Mouse (Mus musculus): ENCODE measurements at regions not wholly inside any gene's neighbourhood (a gene's known extent, or its start where the extent isn't known, plus 50 kb on each side); places are given as distances from the start of the nearest gene placed in this dataset.

GRCm38 (mm10) chr4:22973585-22974116, 485.5 kb upstream of the Pou3f2 start:
- Histone ChIP-seq H3K4me3 (ENCODE audit: low read depth, low read length) (no peak overlapping the region), H3K4me2 (ENCODE audit: low read depth) (no peak overlapping the region), H3K27ac (ENCODE audit: low read depth, low read length) (no peak overlapping the region), H3K27me3 (ENCODE audit: control insufficient read depth, insufficient read depth, low read length) (no peaks in the 10 kb centered on the region), H3K4me1 (ENCODE audit: control insufficient read depth, insufficient read depth, low read length) (peaks cover 3% of the 10 kb centered on the region; the same call in 1 of the 2 replicates), H3K36me3 (ENCODE audit: control insufficient read depth, insufficient read depth, low read length) (no peaks in the 10 kb centered on the region), H3K9me3 (ENCODE audit: control insufficient read depth, low read length) (no peaks in the 10 kb centered on the region), H3K9ac (ENCODE audit: low read length) (no peak overlapping the region)
- WGBS: 73% methylated on average over 4 of the region's 4 CpGs
- no peak for ATAC-seq (ENCODE audit: insufficient read depth, low FRiP score, low TSS enrichment)
- no peak for DNase-seq (ENCODE audit: low spot score)

DNA sequence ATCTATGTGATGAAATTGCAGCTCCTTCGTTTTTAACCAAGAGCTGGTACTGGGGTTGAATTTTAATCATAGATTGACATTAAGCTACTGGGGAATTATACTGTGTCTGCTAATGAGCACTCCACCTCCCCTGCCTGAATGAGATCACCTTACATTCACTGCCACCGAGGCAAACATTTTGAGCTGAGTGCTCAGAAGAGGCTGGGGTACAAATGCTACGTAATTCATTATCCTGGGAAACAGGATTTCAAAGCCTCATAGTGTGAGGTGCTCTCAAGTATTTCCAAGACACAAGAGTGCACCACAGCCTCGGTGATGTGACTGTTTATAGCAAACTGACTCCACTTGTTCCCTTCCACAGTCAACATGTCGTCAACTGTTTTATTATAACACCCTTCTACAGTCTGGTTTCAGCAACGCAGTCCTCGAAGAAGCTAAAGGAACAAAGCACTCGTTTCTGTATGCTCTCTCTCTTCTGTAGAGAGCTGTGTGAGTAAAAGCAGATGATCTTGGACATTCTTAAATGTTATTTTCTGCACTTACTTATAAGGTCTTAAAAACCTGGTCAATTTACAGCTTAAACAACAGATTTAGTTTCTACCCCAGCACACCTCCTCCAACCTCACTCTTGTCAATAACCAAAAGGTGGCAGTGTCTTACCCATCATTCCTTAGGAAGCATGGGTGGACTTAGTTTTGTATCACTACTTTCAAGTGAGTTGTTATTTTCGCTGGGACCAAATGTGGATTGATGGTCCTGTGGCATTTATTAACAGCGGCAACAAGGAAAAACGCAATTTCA, 484.8 kb upstream of the Pou3f2 start:
- WGBS: 54% methylated on average over 11 of the region's 11 CpGs
- H3K36me3 ChIP-seq (ENCODE audit: control insufficient read depth, insufficient read depth, low read length): no peaks in the 10 kb centered on the region
- no peak overlapping the region for H3K27ac ChIP-seq (ENCODE audit: low read depth, low read length)
- H3K9ac ChIP-seq (ENCODE audit: low read length): no peak overlapping the region
- DNase-seq (ENCODE audit: low spot score) (no peak), ATAC-seq (ENCODE audit: insufficient read depth, low FRiP score, low TSS enrichment) (no peak)
- H3K4me1 ChIP-seq (ENCODE audit: control insufficient read depth, insufficient read depth, low read length): peaks cover 3% of the 10 kb centered on the region; the same call in 1 of the 2 replicates
- no peaks in the 10 kb centered on the region for H3K9me3 ChIP-seq (ENCODE audit: control insufficient read depth, low read length)
- H3K4me3 ChIP-seq (ENCODE audit: low read depth, low read length): no peak overlapping the region
- no peak overlapping the region for H3K4me2 ChIP-seq (ENCODE audit: low read depth)
- no peaks in the 10 kb centered on the region for H3K27me3 ChIP-seq (ENCODE audit: control insufficient read depth, insufficient read depth, low read length)

DNA sequence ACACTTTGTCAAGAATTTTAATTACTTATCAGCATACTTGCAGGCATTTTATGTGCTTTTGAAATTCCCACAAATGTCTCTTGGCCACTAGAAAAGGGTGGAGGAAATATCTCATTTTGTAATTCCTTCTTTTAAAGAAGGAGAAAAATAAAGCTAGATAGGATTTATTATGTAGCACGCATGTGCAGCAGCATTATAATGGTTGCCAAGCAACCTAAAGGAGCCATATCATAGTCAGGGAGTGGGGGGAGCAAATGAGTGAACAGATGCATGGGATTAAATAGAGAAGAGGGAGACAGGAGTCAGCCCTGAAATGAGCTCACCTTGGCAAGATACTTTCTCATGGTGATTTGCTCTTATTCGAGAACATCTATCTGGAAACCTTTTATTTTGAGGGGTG, 483.0 kb upstream of the Pou3f2 start:
- 38% methylated on average over 2 of the region's 2 CpGs for WGBS
- DNase-seq (ENCODE audit: low spot score): no peak

GRCm38 (mm10) chr4:22970495-22970894, 482.3 kb upstream of the Pou3f2 start:
- WGBS: 6% methylated on average over 5 of the region's 5 CpGs
- Histone ChIP-seq H3K9ac (ENCODE audit: low read length) (no peak overlapping the region), H3K36me3 (ENCODE audit: control insufficient read depth, insufficient read depth, low read length) (no peaks in the 10 kb centered on the region), H3K4me1 (ENCODE audit: control insufficient read depth, insufficient read depth, low read length) (peaks cover 3% of the 10 kb centered on the region; the same call in 1 of the 2 replicates), H3K9me3 (ENCODE audit: control insufficient read depth, low read length) (no peaks in the 10 kb centered on the region), H3K27ac (ENCODE audit: low read depth, low read length) (no peak overlapping the region), H3K4me2 (ENCODE audit: low read depth) (no peak overlapping the region), H3K27me3 (ENCODE audit: control insufficient read depth, insufficient read depth, low read length) (no peaks in the 10 kb centered on the region), H3K4me3 (ENCODE audit: low read depth, low read length) (no peak overlapping the region)
- ATAC-seq (ENCODE audit: insufficient read depth, low FRiP score, low TSS enrichment) (peak; percentile 85), DNase-seq (ENCODE audit: low spot score) (peak; percentile 24)

More for the DNA sequence above, 483.0 kb upstream of the Pou3f2 start:
- Histone ChIP-seq H3K9me3 (ENCODE audit: control insufficient read depth, low read length) (no peaks in the 10 kb centered on the region), H3K27me3 (ENCODE audit: control insufficient read depth, insufficient read depth, low read length) (no peaks in the 10 kb centered on the region), H3K4me3 (ENCODE audit: low read depth, low read length) (no peak overlapping the region), H3K9ac (ENCODE audit: low read length) (no peak overlapping the region), H3K36me3 (ENCODE audit: control insufficient read depth, insufficient read depth, low read length) (no peaks in the 10 kb centered on the region), H3K27ac (ENCODE audit: low read depth, low read length) (no peak overlapping the region), H3K4me1 (ENCODE audit: control insufficient read depth, insufficient read depth, low read length) (peaks cover 3% of the 10 kb centered on the region; the same call in 1 of the 2 replicates), H3K4me2 (ENCODE audit: low read depth) (no peak overlapping the region)
- peak; percentile 61; the same call in 1 of the 2 replicates for ATAC-seq (ENCODE audit: insufficient read depth, low FRiP score, low TSS enrichment)

DNA sequence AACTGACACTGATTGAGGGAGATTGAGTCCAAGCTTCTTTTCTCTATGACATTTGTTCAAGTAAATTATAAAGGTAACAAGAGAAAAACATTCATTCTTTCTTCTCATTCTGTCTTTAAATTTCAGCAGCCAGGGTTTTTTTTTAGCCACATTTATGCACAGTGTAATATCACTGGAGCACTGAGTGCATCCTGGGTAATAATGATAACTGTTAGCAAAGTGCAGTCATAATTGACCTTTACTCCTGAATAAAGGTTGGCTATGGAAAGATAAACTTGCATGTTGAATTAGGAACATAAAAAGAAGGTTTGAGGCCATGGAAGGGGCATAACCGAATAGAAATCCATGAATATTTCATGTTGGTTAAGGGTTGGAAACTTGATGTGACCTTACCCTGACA, 461.3 kb upstream of the Pou3f2 start:
- H3K36me3 ChIP-seq (ENCODE audit: control insufficient read depth, insufficient read depth, low read length): no peaks in the 10 kb centered on the region
- ATAC-seq (ENCODE audit: insufficient read depth, low FRiP score, low TSS enrichment) (no peak), DNase-seq (ENCODE audit: low spot score) (no peak)
- no peaks in the 10 kb centered on the region for H3K9me3 ChIP-seq (ENCODE audit: control insufficient read depth, low read length)
- H3K4me3 ChIP-seq (ENCODE audit: low read depth, low read length): no peak overlapping the region
- no peak overlapping the region for H3K4me2 ChIP-seq (ENCODE audit: low read depth)
- H3K9ac ChIP-seq (ENCODE audit: low read length): no peak overlapping the region
- peaks cover 7% of the 10 kb centered on the region; the same call in 1 of the 2 replicates for H3K4me1 ChIP-seq (ENCODE audit: control insufficient read depth, insufficient read depth, low read length)
- H3K27ac ChIP-seq (ENCODE audit: low read depth, low read length): no peak overlapping the region
- WGBS: 75% methylated on average over 1 of the region's 1 CpGs
- no peaks in the 10 kb centered on the region for H3K27me3 ChIP-seq (ENCODE audit: control insufficient read depth, insufficient read depth, low read length)

DNA sequence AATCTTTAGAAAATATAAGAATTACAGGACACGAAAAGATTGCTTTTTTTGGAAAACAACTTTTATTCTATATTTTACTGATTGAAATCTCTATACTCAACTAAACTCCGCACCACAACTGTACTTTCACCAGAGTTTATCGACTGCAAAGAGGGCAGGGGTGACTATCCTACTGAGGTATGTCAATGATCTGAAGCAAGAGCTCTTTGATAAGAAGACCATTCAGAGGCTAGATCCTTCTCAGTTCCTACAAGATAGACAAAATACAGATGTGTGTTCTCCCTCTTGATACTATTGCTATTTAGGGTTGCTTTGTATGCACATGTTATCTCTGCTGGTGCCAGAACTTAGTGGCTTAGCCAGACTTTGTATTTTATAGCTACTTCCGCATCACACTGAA, 460.7 kb upstream of the Pou3f2 start:
- peaks cover 7% of the 10 kb centered on the region; the same call in 1 of the 2 replicates for H3K4me1 ChIP-seq (ENCODE audit: control insufficient read depth, insufficient read depth, low read length)
- H3K9ac ChIP-seq (ENCODE audit: low read length): no peak overlapping the region
- no peak overlapping the region for H3K4me2 ChIP-seq (ENCODE audit: low read depth)
- WGBS: 95% methylated on average over 4 of the region's 4 CpGs
- H3K27me3 ChIP-seq (ENCODE audit: control insufficient read depth, insufficient read depth, low read length): no peaks in the 10 kb centered on the region
- H3K9me3 ChIP-seq (ENCODE audit: control insufficient read depth, low read length): no peaks in the 10 kb centered on the region
- ATAC-seq (ENCODE audit: insufficient read depth, low FRiP score, low TSS enrichment) (no peak), DNase-seq (ENCODE audit: low spot score) (no peak)
- no peak overlapping the region for H3K27ac ChIP-seq (ENCODE audit: low read depth, low read length)
- no peak overlapping the region for H3K4me3 ChIP-seq (ENCODE audit: low read depth, low read length)
- H3K36me3 ChIP-seq (ENCODE audit: control insufficient read depth, insufficient read depth, low read length): no peaks in the 10 kb centered on the region

GRCm38 (mm10) chr4:22946788-22947406, 458.7 kb upstream of the Pou3f2 start:
- WGBS: 34% methylated on average over 7 of the region's 7 CpGs
- Histone ChIP-seq H3K4me3 (ENCODE audit: low read depth, low read length) (no peak overlapping the region), H3K36me3 (ENCODE audit: control insufficient read depth, insufficient read depth, low read length) (no peaks in the 10 kb centered on the region), H3K9ac (ENCODE audit: low read length) (no peak overlapping the region), H3K4me1 (ENCODE audit: control insufficient read depth, insufficient read depth, low read length) (peaks cover 7% of the 10 kb centered on the region; the same call in 1 of the 2 replicates), H3K9me3 (ENCODE audit: control insufficient read depth, low read length) (no peaks in the 10 kb centered on the region), H3K4me2 (ENCODE audit: low read depth) (no peak overlapping the region; the same call in 1 of the 2 replicates), H3K27ac (ENCODE audit: low read depth, low read length) (0 out of 2 replicates have a peak overlapping the region, but pooled peaks have one; percentile 20), H3K27me3 (ENCODE audit: control insufficient read depth, insufficient read depth, low read length) (no peaks in the 10 kb centered on the region)
- DNase-seq (ENCODE audit: low spot score) (peak; percentile 60), ATAC-seq (ENCODE audit: insufficient read depth, low FRiP score, low TSS enrichment) (peak; percentile 81)

DNA sequence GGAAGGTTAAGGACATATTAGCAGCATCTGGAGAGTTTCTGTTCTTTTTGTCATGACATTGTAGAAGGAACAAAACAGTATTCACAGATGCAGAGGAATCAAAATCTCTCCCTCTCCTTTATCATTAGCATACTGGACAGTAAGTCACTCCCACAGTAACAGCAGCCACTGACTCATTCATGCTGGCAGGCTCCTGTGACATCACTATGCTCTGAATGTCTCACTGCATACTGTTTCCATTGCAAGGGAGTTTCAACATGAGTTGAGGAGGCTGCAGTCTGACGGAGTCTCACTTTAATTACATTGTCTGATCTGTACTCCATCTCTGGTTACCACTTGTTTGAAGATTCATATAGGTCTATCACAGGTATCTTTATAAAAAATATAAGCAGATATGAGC, 450.1 kb upstream of the Pou3f2 start:
- no peaks in the 10 kb centered on the region for H3K36me3 ChIP-seq (ENCODE audit: control insufficient read depth, insufficient read depth, low read length)
- no peak overlapping the region for H3K27ac ChIP-seq (ENCODE audit: low read depth, low read length)
- no peak for DNase-seq (ENCODE audit: low spot score)
- no peak overlapping the region for H3K4me2 ChIP-seq (ENCODE audit: low read depth)
- no peaks in the 10 kb centered on the region for H3K27me3 ChIP-seq (ENCODE audit: control insufficient read depth, insufficient read depth, low read length)
- WGBS: 74% methylated on average over 1 of the region's 1 CpGs
- no peak overlapping the region for H3K9ac ChIP-seq (ENCODE audit: low read length)
- H3K4me1 ChIP-seq (ENCODE audit: control insufficient read depth, insufficient read depth, low read length): no peaks in the 10 kb centered on the region
- no peaks in the 10 kb centered on the region for H3K9me3 ChIP-seq (ENCODE audit: control insufficient read depth, low read length)
- ATAC-seq (ENCODE audit: insufficient read depth, low FRiP score, low TSS enrichment): no peak
- H3K4me3 ChIP-seq (ENCODE audit: low read depth, low read length): no peak overlapping the region
